Mouse (Mus musculus) gastrocnemius, postnatal 14 days (tissue): ENCODE results near the gene Olfr893. TPM values are rescaled to one million over a fixed set of nuclear protein-coding genes. Genes with fewer than 3 reads are reported as not detected.
"Not testable (repeated sequence)": the region's sequence is repeated elsewhere in the genome, so short reads cannot be mapped to it uniquely, and the experiment has no call there.

Experiments used
- DNase-seq: peaks from one replicate; pipeline ENCODE4 v3.0.0; 2021; ENCODE audit warnings: mixed read lengths
- intact Hi-C: fragments of 180-260 bp; cut with DNase I; formaldehyde crosslinking; loops from one replicate; pipeline ENCODE4 v1.15.1; 2025; ENCODE audit warnings: low total_unique reads
- long read RNA-seq, 2 experiments: library from polyadenylated mRNA; stranded (forward); transcript quantifications; one replicate each; pipeline ENCODE4 v2.0.0; 2021
- total RNA-seq, 2 experiments: library from RNA; stranded (reverse); gene quantifications; 2 replicates each; pipeline ENCODE4 v1.2.3; 2021

The Olfr893 gene
- not detected for total RNA-seq
- long read RNA-seq, experiment 1, result 0 reads
- long read RNA-seq, experiment 2, result 0 reads

DNA sequence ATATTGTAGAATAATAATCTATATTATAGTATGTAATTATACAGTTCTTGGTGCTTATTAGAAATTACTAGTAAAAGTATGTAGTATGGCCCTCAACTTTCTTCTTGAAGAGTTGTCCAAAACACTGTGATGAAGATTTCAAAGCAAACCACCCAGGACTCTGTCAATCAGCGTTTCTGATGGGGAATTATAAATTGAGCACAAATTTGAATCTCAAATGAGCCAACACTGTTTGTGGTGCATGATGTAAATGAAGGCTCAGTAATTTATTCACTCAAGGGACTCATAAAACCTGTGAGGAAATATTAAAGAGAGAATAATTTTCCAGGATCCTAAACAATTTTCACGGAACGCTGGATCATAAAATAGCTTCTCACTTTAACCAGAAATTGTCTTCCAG, at the start of gene Olfr893:
Olfr893 (plus strand) TSS at position 301 of the 400 bp plus-strand sequence.
- intact Hi-C loops, result no loop called here
- DNase-seq, result no peak

DNA sequence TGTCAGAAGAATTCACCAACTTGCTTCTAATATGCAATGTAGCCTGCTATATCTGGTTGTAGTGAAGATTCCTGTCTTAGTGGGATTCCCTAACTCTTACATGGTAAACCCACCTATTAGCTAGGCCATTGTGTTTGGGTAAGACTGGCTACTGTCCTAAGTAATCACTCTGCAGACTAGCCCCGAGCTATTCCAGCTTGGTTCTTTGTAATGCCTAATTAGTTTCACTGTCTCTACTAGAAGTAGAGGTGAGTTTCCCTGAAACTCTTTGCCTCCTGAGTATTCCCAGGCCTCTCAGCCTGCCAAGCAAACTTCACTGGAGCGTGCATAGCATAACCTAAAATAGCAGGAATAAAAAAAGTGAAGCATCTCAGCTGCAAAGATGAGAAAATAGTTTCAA, 39.8 kb upstream of the Olfr893 start:
- intact Hi-C loops, DNase-seq: not testable (repeated sequence)

DNA sequence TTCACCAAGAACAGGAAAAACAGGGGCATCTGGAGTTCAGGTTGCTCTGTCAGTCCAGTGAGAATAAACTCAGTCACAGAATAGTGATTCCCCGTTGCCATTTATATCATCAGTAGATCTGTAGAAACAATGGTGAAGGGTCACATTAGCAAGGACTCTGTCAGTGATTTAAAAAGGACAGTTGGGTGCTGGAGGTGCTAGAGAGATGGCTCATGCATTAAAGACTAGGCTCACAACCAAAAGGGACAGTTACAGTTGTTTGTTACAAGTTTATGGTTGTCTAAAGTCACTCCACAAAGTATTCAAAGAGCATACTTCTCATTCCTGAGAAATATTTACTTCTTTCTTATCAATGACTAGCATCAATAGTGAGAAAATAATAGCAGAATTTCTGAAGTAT, 27.4 kb upstream of the Olfr893 start, which contains the start of gene Olfr891:
Olfr891 (minus strand) TSS at position 101 of the 400 bp plus-strand sequence.
- no peak for DNase-seq
- intact Hi-C loops, result no loop called here

GRCm38 (mm10) chr9:38217755-38218154, 9.6 kb downstream of the Olfr893 start, which contains the start of gene Olfr894:
TSS of gene Olfr894 (plus strand) at chr9:38218055.
- DNase-seq, result no peak
- intact Hi-C loops, result no loop called here

GRCm38 (mm10) chr9:38252474-38252873, 44.3 kb downstream of the Olfr893 start, which contains the start of gene Olfr143:
TSS of gene Olfr143 (plus strand) at chr9:38252774.
- intact Hi-C loops, result no loop called here
- DNase-seq, result no peak

Other genes with a start within 250 kb of the Olfr893 start
- not detected for gene Olfr881, start 216.5 kb upstream of the Olfr893 start, total RNA-seq
- gene Olfr883, start 182.6 kb upstream of the Olfr893 start, total RNA-seq, result not detected
- not detected for gene Olfr884, start 161.8 kb upstream of the Olfr893 start, total RNA-seq
- not detected for gene Olfr885, start 147.0 kb upstream of the Olfr893 start, total RNA-seq
- not detected for gene Olfr887, start 124.3 kb upstream of the Olfr893 start, total RNA-seq
- not detected for gene Olfr888, start 100.2 kb upstream of the Olfr893 start, total RNA-seq
- gene Olfr889, start 93.2 kb upstream of the Olfr893 start, total RNA-seq, result not detected
- gene Olfr890, start 65.8 kb upstream of the Olfr893 start, total RNA-seq, result not detected
- gene Olfr891, start 27.5 kb upstream of the Olfr893 start, total RNA-seq, result not detected
- gene Olfr894, start 9.7 kb downstream of the Olfr893 start, total RNA-seq, result not detected
- not detected for gene Olfr143, start 44.4 kb downstream of the Olfr893 start, total RNA-seq
- not detected for gene Olfr895, start 59.5 kb downstream of the Olfr893 start, total RNA-seq
- gene Olfr896-ps1, start 82.7 kb downstream of the Olfr893 start, total RNA-seq, result not detected
- not detected for gene Olfr25, start 120.7 kb downstream of the Olfr893 start, total RNA-seq
- not detected for gene Olfr898, start 140.0 kb downstream of the Olfr893 start, total RNA-seq
- not detected for gene Olfr250, start 158.5 kb downstream of the Olfr893 start, total RNA-seq
- not detected for gene Olfr251, start 168.7 kb downstream of the Olfr893 start, total RNA-seq
- gene Olfr147, start 193.3 kb downstream of the Olfr893 start, total RNA-seq, result not detected
- not detected for gene Olfr901, start 221.1 kb downstream of the Olfr893 start, total RNA-seq
- not detected for gene Olfr902, start 239.3 kb downstream of the Olfr893 start, total RNA-seq